Mouse (Mus musculus): ENCODE measurements around the gene Evl. TPM values are rescaled to one million over a fixed set of nuclear protein-coding genes. Genes with fewer than 3 reads are reported as not detected.

The Evl gene
- total RNA-seq, 4 experiments from 2014 or later = 5.5 to 10.1 (median 7.4) TPM

- DNase-seq (ENCODE audit: low spot score in 2 of 2) = no peak
These were observed 35.6 kb downstream of the Evl start for GRCm38 (mm10) chr12:108590131-108590530.

GRCm38 (mm10) chr12:108591586-108591985, 37.1 kb downstream of the Evl start:
- DNase-seq (ENCODE audit: low spot score in 2 of 2) = no peak

GRCm38 (mm10) chr12:108592866-108593265, 38.3 kb downstream of the Evl start:
- no peak for DNase-seq (ENCODE audit: low spot score in 2 of 2)

GRCm38 (mm10) chr12:108600864-108601263, 46.3 kb downstream of the Evl start:
- DNase-seq (ENCODE audit: low spot score in 2 of 2) = no peak

GRCm38 (mm10) chr12:108601326-108601725, 46.8 kb downstream of the Evl start:
- DNase-seq (ENCODE audit: low spot score in 2 of 2) = no peak

- no peak for DNase-seq (ENCODE audit: low spot score in 2 of 2)
These were observed 50.0 kb downstream of the Evl start for GRCm38 (mm10) chr12:108604546-108604945.

- DNase-seq (ENCODE audit: low spot score in 2 of 2) = no peak
These were observed 51.2 kb downstream of the Evl start for GRCm38 (mm10) chr12:108605521-108606281.

GRCm38 (mm10) chr12:108606321-108606720, 51.8 kb downstream of the Evl start:
- DNase-seq (ENCODE audit: low spot score in 2 of 2) = no peak

GRCm38 (mm10) chr12:108609446-108609845, 54.9 kb downstream of the Evl start:
- no peak for DNase-seq (ENCODE audit: low spot score in 2 of 2)

- DNase-seq (ENCODE audit: low spot score in 2 of 2) = no peak
These were observed 55.7 kb downstream of the Evl start for GRCm38 (mm10) chr12:108610255-108610654.

- peak; percentile 34 to 48 for DNase-seq (ENCODE audit: low spot score in 2 of 2)
These were observed 58.6 kb downstream of the Evl start for GRCm38 (mm10) chr12:108613081-108613480.

GRCm38 (mm10) chr12:108617511-108617910, 63.0 kb downstream of the Evl start:
- DNase-seq (ENCODE audit: low spot score in 2 of 2) = no peak

- no peak for DNase-seq (ENCODE audit: low spot score in 2 of 2)
These were observed 65.4 kb downstream of the Evl start for GRCm38 (mm10) chr12:108619853-108620416.

GRCm38 (mm10) chr12:108622406-108622805, 67.9 kb downstream of the Evl start:
- no peak for DNase-seq (ENCODE audit: low spot score in 2 of 2)

- no peak for DNase-seq (ENCODE audit: low spot score in 2 of 2)
These were observed 75.0 kb downstream of the Evl start for GRCm38 (mm10) chr12:108629556-108629955.

- no peak for DNase-seq (ENCODE audit: low spot score in 2 of 2)
These were observed 76.5 kb downstream of the Evl start for GRCm38 (mm10) chr12:108630741-108631688.

- no peak for DNase-seq (ENCODE audit: low spot score in 2 of 2)
These were observed 78.0 kb downstream of the Evl start for GRCm38 (mm10) chr12:108632501-108632900.

GRCm38 (mm10) chr12:108634031-108634430, 79.5 kb downstream of the Evl start:
- no peak for DNase-seq (ENCODE audit: low spot score in 2 of 2)

- DNase-seq (ENCODE audit: low spot score in 2 of 2) = no peak
These were observed 81.0 kb downstream of the Evl start for GRCm38 (mm10) chr12:108635501-108635900.

- DNase-seq (ENCODE audit: low spot score in 2 of 2) = no peak
These were observed 82.9 kb downstream of the Evl start for GRCm38 (mm10) chr12:108637440-108637839.

GRCm38 (mm10) chr12:108639126-108639525, 84.6 kb downstream of the Evl start:
- DNase-seq (ENCODE audit: low spot score in 2 of 2) = no peak

- DNase-seq (ENCODE audit: low spot score in 2 of 2) = no peak
These were observed 87.5 kb downstream of the Evl start for GRCm38 (mm10) chr12:108642019-108642418.
